Mouse (Mus musculus): ENCODE data around the gene Mrpl47. TPM values are rescaled to one million over a fixed set of nuclear protein-coding genes. Genes with fewer than 3 reads are reported as not detected.

Gene Mrpl47
- 42.2 and 48.8 TPM in 2 replicates for polyA plus RNA-seq (2011; ENCODE audit: insufficient read depth, insufficient read length, low read depth, missing spikeins)

DNA sequence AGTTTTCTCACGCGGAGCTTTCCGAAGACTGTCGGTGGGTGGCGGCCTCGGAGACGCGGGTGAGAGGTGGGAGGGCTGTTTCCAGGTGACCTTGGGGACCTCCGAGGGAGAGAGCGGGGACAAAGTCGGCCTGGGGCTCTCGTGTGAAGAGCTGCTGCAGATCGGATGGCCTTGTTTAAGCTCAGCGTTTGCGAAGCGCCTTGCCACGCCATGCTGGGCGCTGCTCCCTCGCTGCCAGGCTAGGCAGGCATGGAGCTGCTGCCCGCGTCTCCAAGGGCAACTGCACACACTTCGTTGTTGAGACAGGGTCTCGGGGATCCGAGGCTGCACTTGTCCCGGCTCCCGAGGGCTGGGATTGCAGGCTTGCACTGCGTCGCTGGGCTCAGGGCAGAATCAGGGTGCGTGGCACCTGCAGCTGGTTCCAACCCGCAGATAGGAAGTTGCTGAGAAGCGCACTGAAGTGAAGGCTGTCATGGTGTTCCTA, at the start of gene Mrpl47:
Mrpl47 (minus strand) TSS at position 434 of the 484 bp plus-strand sequence.
- H3K36me3 ChIP-seq (ENCODE audit: control insufficient read depth, insufficient read depth, low read length, poor library complexity, severe bottlenecking), result peaks cover 10% of the 10 kb centered on the region
- H3K4me3 ChIP-seq (ENCODE audit: low read depth, low read length), result peak within 1 kb of the TSS; percentile 97
- no peak for TF ChIP-seq CTCF (IDR thresholded peaks at IDR 0.05; ENCODE audit: low read depth, low read length)
- TF ChIP-seq EP300 (IDR thresholded peaks at IDR 0.05; ENCODE audit: insufficient read depth, low read depth, low read length), result no peak
- TF ChIP-seq POLR2A (IDR thresholded peaks at IDR 0.05; ENCODE audit: insufficient read depth, low read length), result no peak
- H3K9ac ChIP-seq (ENCODE audit: low read depth, poor library complexity, severe bottlenecking), result peak within 1 kb of the TSS; percentile 75
- no peaks in the 10 kb centered on the region for H3K9me3 ChIP-seq (replicated peaks; ENCODE audit: control insufficient read depth, insufficient read depth, low read length, poor library complexity, severe bottlenecking)
- H3K27ac ChIP-seq (ENCODE audit: insufficient read depth, low read length), result peak within 1 kb of the TSS; percentile 30
- no peaks in the 10 kb centered on the region for H3K27me3 ChIP-seq (ENCODE audit: control insufficient read depth, insufficient read depth, low read length, poor library complexity, severe bottlenecking)
- H3K4me1 ChIP-seq (ENCODE audit: control insufficient read depth, insufficient read depth, low read length), result no peaks in the 10 kb centered on the region

- Histone ChIP-seq H3K9me3 (replicated peaks; ENCODE audit: control insufficient read depth, insufficient read depth, low read length, poor library complexity, severe bottlenecking) (0 out of 2 replicates have a peak, but pooled peaks cover 8% of the 10 kb centered on the region), H3K4me1 (ENCODE audit: control insufficient read depth, insufficient read depth, low read length) (no peaks in the 10 kb centered on the region), H3K36me3 (ENCODE audit: control insufficient read depth, insufficient read depth, low read length, poor library complexity, severe bottlenecking) (no peaks in the 10 kb centered on the region), H3K27ac (ENCODE audit: insufficient read depth, low read length) (no peak overlapping the region), H3K27me3 (ENCODE audit: control insufficient read depth, insufficient read depth, low read length, poor library complexity, severe bottlenecking) (no peaks in the 10 kb centered on the region), H3K4me3 (ENCODE audit: low read depth, low read length) (no peak overlapping the region), H3K9ac (ENCODE audit: low read depth, poor library complexity, severe bottlenecking) (no peak overlapping the region)
- TF ChIP-seq CTCF (IDR thresholded peaks at IDR 0.05; ENCODE audit: low read depth, low read length) (no peak), POLR2A (IDR thresholded peaks at IDR 0.05; ENCODE audit: insufficient read depth, low read length) (no peak), EP300 (IDR thresholded peaks at IDR 0.05; ENCODE audit: insufficient read depth, low read depth, low read length) (no peak)
Measured at GRCm38 (mm10) chr3:32770781-32771180, 33.4 kb upstream of the Mrpl47 start.

- H3K9ac ChIP-seq (ENCODE audit: low read depth, poor library complexity, severe bottlenecking), result 0 out of 2 replicates have a peak overlapping the region, but pooled peaks have one; percentile 48
- H3K4me1 ChIP-seq (ENCODE audit: control insufficient read depth, insufficient read depth, low read length), result peaks cover 1% of the 10 kb centered on the region
- no peaks in the 10 kb centered on the region for H3K36me3 ChIP-seq (ENCODE audit: control insufficient read depth, insufficient read depth, low read length, poor library complexity, severe bottlenecking)
- H3K4me3 ChIP-seq (ENCODE audit: low read depth, low read length), result peak overlapping the region; percentile 48; the same call in 1 of the 2 replicates
- H3K27ac ChIP-seq (ENCODE audit: insufficient read depth, low read length), result 0 out of 2 replicates have a peak overlapping the region, but pooled peaks have one; percentile 53
- H3K9me3 ChIP-seq (replicated peaks; ENCODE audit: control insufficient read depth, insufficient read depth, low read length, poor library complexity, severe bottlenecking), result 0 out of 2 replicates have a peak, but pooled peaks cover 2% of the 10 kb centered on the region
- TF ChIP-seq EP300 (IDR thresholded peaks at IDR 0.05; ENCODE audit: insufficient read depth, low read depth, low read length) (peak; percentile 21; the same call in 1 of the 2 replicates), CTCF (IDR thresholded peaks at IDR 0.05; ENCODE audit: low read depth, low read length) (no peak), POLR2A (IDR thresholded peaks at IDR 0.05; ENCODE audit: insufficient read depth, low read length) (peak; percentile 95)
- H3K27me3 ChIP-seq (ENCODE audit: control insufficient read depth, insufficient read depth, low read length, poor library complexity, severe bottlenecking), result no peaks in the 10 kb centered on the region
Measured at GRCm38 (mm10) chr3:32763902-32764301, 26.5 kb upstream of the Mrpl47 start.

GRCm38 (mm10) chr3:32762962-32763361, 25.6 kb upstream of the Mrpl47 start:
- H3K36me3 ChIP-seq (ENCODE audit: control insufficient read depth, insufficient read depth, low read length, poor library complexity, severe bottlenecking), result no peaks in the 10 kb centered on the region
- H3K27me3 ChIP-seq (ENCODE audit: control insufficient read depth, insufficient read depth, low read length, poor library complexity, severe bottlenecking), result no peaks in the 10 kb centered on the region
- peak overlapping the region; percentile 48; the same call in 1 of the 2 replicates for H3K9ac ChIP-seq (ENCODE audit: low read depth, poor library complexity, severe bottlenecking)
- peak overlapping the region; percentile 94 for H3K27ac ChIP-seq (ENCODE audit: insufficient read depth, low read length)
- TF ChIP-seq CTCF (IDR thresholded peaks at IDR 0.05; ENCODE audit: low read depth, low read length) (no peak), POLR2A (IDR thresholded peaks at IDR 0.05; ENCODE audit: insufficient read depth, low read length) (no peak), EP300 (IDR thresholded peaks at IDR 0.05; ENCODE audit: insufficient read depth, low read depth, low read length) (0 out of 2 replicates have a peak, but pooled peaks have one; percentile 29)
- H3K9me3 ChIP-seq (replicated peaks; ENCODE audit: control insufficient read depth, insufficient read depth, low read length, poor library complexity, severe bottlenecking), result 0 out of 2 replicates have a peak, but pooled peaks cover 2% of the 10 kb centered on the region
- H3K4me3 ChIP-seq (ENCODE audit: low read depth, low read length), result peak overlapping the region; percentile 26; the same call in 1 of the 2 replicates
- peaks cover 1% of the 10 kb centered on the region for H3K4me1 ChIP-seq (ENCODE audit: control insufficient read depth, insufficient read depth, low read length)

DNA sequence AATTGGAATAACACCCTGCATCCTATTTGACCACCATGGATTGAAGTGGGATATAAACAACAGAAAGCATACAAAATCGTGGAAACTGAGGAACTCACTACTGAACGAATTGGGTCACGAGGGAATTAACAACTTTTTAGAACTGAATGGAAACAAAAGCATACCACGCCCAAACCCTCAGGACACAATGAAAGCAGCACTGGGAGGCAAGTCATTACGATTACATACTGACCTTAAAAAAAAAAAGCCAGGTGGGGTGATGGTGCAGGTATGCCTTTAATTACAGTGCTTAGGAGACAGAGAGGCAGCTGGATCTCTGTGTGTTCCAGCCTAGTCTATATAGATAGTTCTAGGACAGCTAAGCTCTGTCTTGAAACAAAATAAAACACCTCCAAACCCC, 21.8 kb upstream of the Mrpl47 start:
- 0 out of 2 replicates have a peak, but pooled peaks cover 2% of the 10 kb centered on the region for H3K9me3 ChIP-seq (replicated peaks; ENCODE audit: control insufficient read depth, insufficient read depth, low read length, poor library complexity, severe bottlenecking)
- no peaks in the 10 kb centered on the region for H3K36me3 ChIP-seq (ENCODE audit: control insufficient read depth, insufficient read depth, low read length, poor library complexity, severe bottlenecking)
- TF ChIP-seq EP300 (IDR thresholded peaks at IDR 0.05; ENCODE audit: insufficient read depth, low read depth, low read length) (peak; percentile 74), POLR2A (IDR thresholded peaks at IDR 0.05; ENCODE audit: insufficient read depth, low read length) (no peak)
- H3K4me1 ChIP-seq (ENCODE audit: control insufficient read depth, insufficient read depth, low read length), result no peaks in the 10 kb centered on the region
- H3K27ac ChIP-seq (ENCODE audit: insufficient read depth, low read length), result peak overlapping the region; percentile 98
- peak overlapping the region; percentile 61; the same call in 1 of the 2 replicates for H3K9ac ChIP-seq (ENCODE audit: low read depth, poor library complexity, severe bottlenecking)
- H3K4me3 ChIP-seq (ENCODE audit: low read depth, low read length), result no peak overlapping the region
- H3K27me3 ChIP-seq (ENCODE audit: control insufficient read depth, insufficient read depth, low read length, poor library complexity, severe bottlenecking), result no peaks in the 10 kb centered on the region

DNA sequence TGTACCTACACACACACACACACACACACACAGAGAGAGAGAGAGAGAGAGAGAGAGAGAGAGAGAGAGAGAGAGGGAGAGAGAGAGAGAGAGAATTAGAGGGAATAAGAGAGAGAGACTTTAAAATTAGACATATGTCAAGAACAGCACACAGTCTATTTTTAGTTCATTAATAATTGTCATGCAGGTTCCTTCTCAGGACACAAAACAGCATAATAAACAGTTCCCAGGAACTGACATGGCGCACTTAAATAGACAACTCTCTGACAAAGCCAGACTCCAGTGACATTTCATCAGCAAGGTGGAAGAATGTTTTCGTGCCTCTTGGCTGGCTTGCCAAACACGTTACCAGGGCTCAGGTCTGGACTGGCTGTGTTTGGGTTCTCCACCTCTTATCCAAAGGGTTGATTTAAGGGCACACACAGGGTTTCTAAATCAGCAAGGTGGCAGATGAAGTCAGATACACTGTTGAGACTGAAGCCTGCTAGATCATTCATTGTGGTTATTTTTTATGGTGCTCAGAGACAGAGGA, 17.0 kb upstream of the Mrpl47 start:
- no peaks in the 10 kb centered on the region for H3K9me3 ChIP-seq (replicated peaks; ENCODE audit: control insufficient read depth, insufficient read depth, low read length, poor library complexity, severe bottlenecking)
- no peak for TF ChIP-seq POLR2A (IDR thresholded peaks at IDR 0.05; ENCODE audit: insufficient read depth, low read length)
- no peak for TF ChIP-seq CTCF (IDR thresholded peaks at IDR 0.05; ENCODE audit: low read depth, low read length)
- no peak for TF ChIP-seq EP300 (IDR thresholded peaks at IDR 0.05; ENCODE audit: insufficient read depth, low read depth, low read length)
- H3K4me1 ChIP-seq (ENCODE audit: control insufficient read depth, insufficient read depth, low read length), result peaks cover 9% of the 10 kb centered on the region
- no peak overlapping the region for H3K27ac ChIP-seq (ENCODE audit: insufficient read depth, low read length)
- H3K36me3 ChIP-seq (ENCODE audit: control insufficient read depth, insufficient read depth, low read length, poor library complexity, severe bottlenecking), result peaks cover 25% of the 10 kb centered on the region
- H3K4me3 ChIP-seq (ENCODE audit: low read depth, low read length), result no peak overlapping the region
- H3K9ac ChIP-seq (ENCODE audit: low read depth, poor library complexity, severe bottlenecking), result no peak overlapping the region
- H3K27me3 ChIP-seq (ENCODE audit: control insufficient read depth, insufficient read depth, low read length, poor library complexity, severe bottlenecking), result no peaks in the 10 kb centered on the region

Measured in ES-Bruce4 (cell line).